Mouse (Mus musculus): ENCODE measurements around the gene Alk.

GRCm38 (mm10) chr17:72571379-72571778 lies 33.0 kb downstream of the Alk start:
- no peak for TF ChIP-seq POLR2A (IDR thresholded peaks at IDR 0.05; ENCODE audit: control insufficient read depth in 1 of 2, insufficient read depth in 1 of 2, low read depth in 1 of 2, low read length in 2 of 2, poor library complexity in 1 of 2)
- no peak for TF ChIP-seq CHD2 (IDR thresholded peaks at IDR 0.05; ENCODE audit: low read length)
- no peak for TF ChIP-seq BHLHE40 (IDR thresholded peaks at IDR 0.05; ENCODE audit: borderline replicate concordance, low read depth, low read length)
- TF ChIP-seq KAT2A (conservative IDR thresholded peaks at IDR 0.05; ENCODE audit: low read depth, low read length) = no peak
- no peak for TF ChIP-seq EP300 (IDR thresholded peaks at IDR 0.05; ENCODE audit: low read depth in 1 of 2, low read length in 2 of 2)
- no peak for TF ChIP-seq RCOR1 (IDR thresholded peaks at IDR 0.05; ENCODE audit: low read depth, low read length)
- TF ChIP-seq HCFC1 (IDR thresholded peaks at IDR 0.05; ENCODE audit: low read depth, low read length) = no peak
- TF ChIP-seq ZMIZ1 (IDR thresholded peaks at IDR 0.05; ENCODE audit: low read depth, low read length) = no peak
- TF ChIP-seq CTCF (IDR thresholded peaks at IDR 0.05 in 2 of 3, conservative IDR thresholded peaks at IDR 0.05 in 1 of 3; ENCODE audit: control insufficient read depth in 1 of 3, insufficient read depth in 1 of 3, low read depth in 2 of 3, low read length in 3 of 3, poor library complexity in 1 of 3, severe bottlenecking in 1 of 3) = no peak
- no peak for TF ChIP-seq ZNF384 (IDR thresholded peaks at IDR 0.05; ENCODE audit: low read depth, low read length)
- TF ChIP-seq ZKSCAN1 (IDR thresholded peaks at IDR 0.05; ENCODE audit: low read depth, low read length) = no peak
- TF ChIP-seq E2F4 (IDR thresholded peaks at IDR 0.05; ENCODE audit: borderline replicate concordance, low read depth, low read length) = no peak
- no peak for TF ChIP-seq MAFK (IDR thresholded peaks at IDR 0.05; ENCODE audit: borderline replicate concordance, low read depth, low read length)

Measured in MEL (cell line).